Mouse (Mus musculus): Measurements from ENCODE around the gene Zfp90.

- TF ChIP-seq CTCF (IDR thresholded peaks at IDR 0.05; ENCODE audit: control insufficient read depth, insufficient read depth, insufficient replicate concordance, low read depth, low read length) (no peak), POLR2A (IDR thresholded peaks at IDR 0.05; ENCODE audit: control insufficient read depth, low read depth, low read length) (no peak)
Measured at GRCm38 (mm10) chr8:106462131-106462530, 47.0 kb downstream of the Zfp90 start.
